Mouse (Mus musculus) limb, embryonic 13.5 days (tissue): ENCODE measurements around the gene Pdha1. TPM values are rescaled to one million over a fixed set of nuclear protein-coding genes. Genes with fewer than 3 reads are reported as not detected.

Experiments
- ATAC-seq: fragments of 200-750 bp; cut with Nextera tagmentation; 2 replicates; pipeline ENCODE4 v1.8.0; 2017; ENCODE audit warnings: low read depth, moderate number of reproducible peaks, moderate TSS enrichment; ENCODE audit not compliant: low FRiP score
- H3K27ac ChIP-seq: fragments of 300-500 bp; sonication (generic); 2 replicates; pipeline ENCODE4 v1.5.1; 2015; ENCODE audit warnings: inconsistent platforms, mild to moderate bottlenecking, moderate library complexity
- H3K27me3 ChIP-seq: fragments of 300-500 bp; sonication (generic); 2 replicates; pipeline ENCODE4 v1.6.1; 2015; ENCODE audit warnings: mild to moderate bottlenecking, inconsistent platforms
- H3K36me3 ChIP-seq: fragments of 300-500 bp; sonication (generic); 2 replicates; pipeline ENCODE4 v1.6.1; 2015; ENCODE audit warnings: inconsistent platforms, mild to moderate bottlenecking, moderate library complexity
- H3K4me1 ChIP-seq: fragments of 300-500 bp; sonication (generic); 2 replicates; pipeline ENCODE4 v1.6.1; 2015; ENCODE audit warnings: inconsistent platforms
- H3K4me2 ChIP-seq: fragments of 300-500 bp; sonication (generic); replicated peaks from 2 replicates; pipeline ENCODE4 v1.6.1; 2015; ENCODE audit warnings: inconsistent platforms, mild to moderate bottlenecking, moderate library complexity
- H3K4me3 ChIP-seq: fragments of 300-500 bp; sonication (generic); 2 replicates; pipeline ENCODE4 v1.5.1; 2015; ENCODE audit warnings: moderate library complexity, mild to moderate bottlenecking, inconsistent platforms
- H3K9ac ChIP-seq: fragments of 300-500 bp; sonication (generic); 2 replicates; pipeline ENCODE4 v1.6.1; 2015; ENCODE audit warnings: mild to moderate bottlenecking, inconsistent platforms
- H3K9me3 ChIP-seq: fragments of 300-500 bp; sonication (generic); 2 replicates; pipeline ENCODE4 v1.6.1; 2016; ENCODE audit warnings: inconsistent platforms
- WGBS: fragments of 180-500 bp; shearing (Covaris S2); methylation state at CpG from one replicate; pipeline ENCODE4 v1.1.7; 2015; 5-methylcytosine and 5-hydroxymethylcytosine counted together
- polyA plus RNA-seq: library from polyadenylated mRNA; unstranded; fragments of >200 nt; fragmentation: Nextera tagmentation; extraction: Ambion mirVana; gene quantifications from 2 replicates; pipeline ENCODE4 v1.2.1, GENCODE M21; 2015

Pdha1 gene
- polyA plus RNA-seq, result 100 and 102 TPM in 2 replicates

GRCm38 (mm10) chrX:160137861-160138717 is at the start of gene Pdha1:
Pdha1 (minus strand) TSS chrX:160138413.
- WGBS, result 20% methylated on average over 51 of the region's 67 CpGs
- H3K4me2 ChIP-seq, result peak within 1 kb of the TSS; percentile 69
- H3K9me3 ChIP-seq, result no peaks in the 10 kb centered on the region
- ATAC-seq, result peak; percentile 96
- H3K4me3 ChIP-seq, result peak within 1 kb of the TSS; percentile 63
- H3K27me3 ChIP-seq, result peaks cover 14% of the 10 kb centered on the region; the same call in 1 of the 2 replicates
- no peaks in the 10 kb centered on the region for H3K36me3 ChIP-seq
- H3K9ac ChIP-seq, result peak within 1 kb of the TSS; percentile 72
- peak within 1 kb of the TSS; percentile 87 for H3K27ac ChIP-seq
- H3K4me1 ChIP-seq, result peaks cover 3% of the 10 kb centered on the region; the same call in 1 of the 2 replicates

- no peak overlapping the region for H3K9ac ChIP-seq
- WGBS, result 71% methylated on average over 3 of the region's 3 CpGs
- H3K4me3 ChIP-seq, result no peak overlapping the region
- H3K4me2 ChIP-seq, result no peak overlapping the region
- peaks cover 23% of the 10 kb centered on the region; the same call in 1 of the 2 replicates for H3K27me3 ChIP-seq
- no peak overlapping the region for H3K27ac ChIP-seq
- H3K9me3 ChIP-seq, result no peaks in the 10 kb centered on the region
- no peak for ATAC-seq
- H3K36me3 ChIP-seq, result no peaks in the 10 kb centered on the region
- H3K4me1 ChIP-seq, result no peaks in the 10 kb centered on the region
Observed at GRCm38 (mm10) chrX:160179032-160179431, 40.8 kb upstream of the Pdha1 start.

- H3K4me1 ChIP-seq, result no peaks in the 10 kb centered on the region
- H3K4me2 ChIP-seq, result no peak overlapping the region
- no peak for ATAC-seq
- no peaks in the 10 kb centered on the region for H3K9me3 ChIP-seq
- H3K27me3 ChIP-seq, result 0 out of 2 replicates have a peak, but pooled peaks cover 12% of the 10 kb centered on the region
- H3K36me3 ChIP-seq, result no peaks in the 10 kb centered on the region
- no peak overlapping the region for H3K9ac ChIP-seq
- no peak overlapping the region for H3K27ac ChIP-seq
- 14% methylated on average over 2 of the region's 3 CpGs for WGBS
- no peak overlapping the region for H3K4me3 ChIP-seq
Observed at GRCm38 (mm10) chrX:160170150-160170549, 31.9 kb upstream of the Pdha1 start.

- ATAC-seq, result no peak
- WGBS, result 46% methylated on average over 6 of the region's 6 CpGs
- 0 out of 2 replicates have a peak, but pooled peaks cover 13% of the 10 kb centered on the region for H3K27me3 ChIP-seq
Observed at GRCm38 (mm10) chrX:160166246-160166985, 28.2 kb upstream of the Pdha1 start.

GRCm38 (mm10) chrX:160164259-160164658 is 26.0 kb upstream of the Pdha1 start:
- Histone ChIP-seq H3K4me3 (no peak overlapping the region), H3K4me1 (no peaks in the 10 kb centered on the region), H3K27ac (no peak overlapping the region), H3K9ac (no peak overlapping the region), H3K27me3 (0 out of 2 replicates have a peak, but pooled peaks cover 13% of the 10 kb centered on the region), H3K4me2 (no peak overlapping the region), H3K36me3 (no peaks in the 10 kb centered on the region), H3K9me3 (no peaks in the 10 kb centered on the region)
- ATAC-seq, result no peak
- WGBS, result 93% methylated on average over 3 of the region's 3 CpGs

More at GRCm38 (mm10) chrX:160166246-160166985, 28.2 kb upstream of the Pdha1 start:
- Histone ChIP-seq H3K9ac (no peak overlapping the region), H3K4me3 (no peak overlapping the region), H3K36me3 (no peaks in the 10 kb centered on the region), H3K4me1 (no peaks in the 10 kb centered on the region), H3K4me2 (no peak overlapping the region), H3K27ac (no peak overlapping the region), H3K9me3 (no peaks in the 10 kb centered on the region)

GRCm38 (mm10) chrX:160153147-160153815 is 15.1 kb upstream of the Pdha1 start:
- Histone ChIP-seq H3K4me1 (no peaks in the 10 kb centered on the region), H3K4me2 (no peak overlapping the region), H3K4me3 (no peak overlapping the region), H3K27me3 (0 out of 2 replicates have a peak, but pooled peaks cover 6% of the 10 kb centered on the region), H3K36me3 (no peaks in the 10 kb centered on the region), H3K27ac (no peak overlapping the region), H3K9ac (no peak overlapping the region), H3K9me3 (no peaks in the 10 kb centered on the region)
- 61% methylated on average over 4 of the region's 4 CpGs for WGBS
- no peak for ATAC-seq

- Histone ChIP-seq H3K36me3 (no peaks in the 10 kb centered on the region), H3K4me3 (no peak overlapping the region), H3K4me1 (no peaks in the 10 kb centered on the region), H3K27me3 (0 out of 2 replicates have a peak, but pooled peaks cover 6% of the 10 kb centered on the region), H3K9ac (no peak overlapping the region), H3K4me2 (no peak overlapping the region), H3K9me3 (no peaks in the 10 kb centered on the region), H3K27ac (no peak overlapping the region)
- WGBS, result 84% methylated on average over 3 of the region's 3 CpGs
- ATAC-seq, result no peak
Observed at GRCm38 (mm10) chrX:160148859-160149258, 10.6 kb upstream of the Pdha1 start.

- 0 out of 2 replicates have a peak, but pooled peaks cover 6% of the 10 kb centered on the region for H3K27me3 ChIP-seq
- WGBS, result 83% methylated on average over 3 of the region's 3 CpGs
- H3K9ac ChIP-seq, result no peak overlapping the region
- no peaks in the 10 kb centered on the region for H3K9me3 ChIP-seq
- H3K4me3 ChIP-seq, result no peak overlapping the region
- ATAC-seq, result no peak
- H3K36me3 ChIP-seq, result no peaks in the 10 kb centered on the region
- H3K27ac ChIP-seq, result no peak overlapping the region
- no peak overlapping the region for H3K4me2 ChIP-seq
- no peaks in the 10 kb centered on the region for H3K4me1 ChIP-seq
Observed at GRCm38 (mm10) chrX:160147406-160147805, 9.2 kb upstream of the Pdha1 start.

- Histone ChIP-seq H3K4me2 (no peak overlapping the region), H3K9ac (no peak overlapping the region), H3K4me3 (no peak overlapping the region), H3K9me3 (no peaks in the 10 kb centered on the region), H3K27ac (no peak overlapping the region), H3K36me3 (no peaks in the 10 kb centered on the region), H3K27me3 (0 out of 2 replicates have a peak, but pooled peaks cover 6% of the 10 kb centered on the region), H3K4me1 (no peaks in the 10 kb centered on the region)
- WGBS, result 86% methylated on average over 4 of the region's 4 CpGs
- no peak for ATAC-seq
Observed at GRCm38 (mm10) chrX:160146806-160147205, 8.6 kb upstream of the Pdha1 start.

- Histone ChIP-seq H3K4me1 (peaks cover 3% of the 10 kb centered on the region; the same call in 1 of the 2 replicates), H3K27me3 (peaks cover 14% of the 10 kb centered on the region; the same call in 1 of the 2 replicates), H3K9me3 (no peaks in the 10 kb centered on the region), H3K4me2 (peak overlapping the region; percentile 69), H3K27ac (peak overlapping the region; percentile 87; the same call in 1 of the 2 replicates), H3K4me3 (peak overlapping the region; percentile 63), H3K36me3 (no peaks in the 10 kb centered on the region), H3K9ac (peak overlapping the region; percentile 72)
- no peak for ATAC-seq
- WGBS, result 24% methylated on average over 18 of the region's 18 CpGs
Observed at GRCm38 (mm10) chrX:160137177-160137860, 894 bp downstream of the Pdha1 start.

- Histone ChIP-seq H3K4me1 (peaks cover 3% of the 10 kb centered on the region; the same call in 1 of the 2 replicates), H3K9me3 (no peaks in the 10 kb centered on the region), H3K27ac (no peak overlapping the region), H3K4me3 (peak overlapping the region; percentile 63), H3K27me3 (peaks cover 14% of the 10 kb centered on the region; the same call in 1 of the 2 replicates), H3K9ac (peak overlapping the region; percentile 45; the same call in 1 of the 2 replicates), H3K4me2 (peak overlapping the region; percentile 69), H3K36me3 (no peaks in the 10 kb centered on the region; the same call in 1 of the 2 replicates)
- 39% methylated on average over 5 of the region's 5 CpGs for WGBS
- ATAC-seq, result no peak
Observed at GRCm38 (mm10) chrX:160136153-160136552, 2.1 kb downstream of the Pdha1 start.
